Comparison of ENCODE assay signal across 10 mouse cellular contexts in genomic region chr7:74683979-74684378, GRCm38 (mm10).
A peak's percentile ranks its signal among the peaks of the same experiment; 100 is the strongest.
DNase-seq lines count a peak whose midpoint lies in the region; ATAC-seq lines count a peak whose summit lies in the region.
"Had no signal": no experiment of that assay in that cellular context is flagged by ENCODE, and none has a peak within 500 bp of the region (broad histone marks: within the 10 kb centered on the region; RNA-seq: fewer than 3 reads in every experiment).

No protein-coding gene starts in this region.

- peak; percentile 30 for DNase-seq in gastrocnemius, adult 18-20 months (ENCODE audit: low spot score)
- DNase-seq in gastrocnemius, postnatal 36 days, result no peak
- DNase-seq in ovary, adult 18-20 months (ENCODE audit: low spot score), result peak; percentile 2
- no peak for DNase-seq in ovary, postnatal 36 days (ENCODE audit: low spot score)
- DNase-seq in kidney, postnatal 14 days, result peak; percentile 2
- DNase-seq in embryo, embryonic 10 days (ENCODE audit: low spot score), result no peak
- DNase-seq in left cerebral cortex, postnatal 25 days (ENCODE audit: low spot score in 2 of 2), result no peak
- DNase-seq: B cell, adult 2 months; thymus, adult 18-20 months had no signal

- intact Hi-C loops in gastrocnemius, postnatal 36 days (cut with DNase I), result no loop called here
- intact Hi-C loops in left cerebral cortex, postnatal 25 days (cut with DNase I), result no loop called here

- ATAC-seq in neutrophil, adult 5-6 weeks (ENCODE audit: extremely low read depth, insufficient number of reproducible peaks, low FRiP score, poor library complexity, severe bottlenecking), result peak; percentile 46; the same call in 1 of the 2 replicates

Comparison
In these comparisons a context has a peak if more than half of its experiments do, and no peak if none do; other contexts are left out.
1. DNase-seq: peak in gastrocnemius, adult 18-20 months (single experiment), ovary, adult 18-20 months (single experiment) and kidney, postnatal 14 days (single experiment); none in gastrocnemius, postnatal 36 days (0 of 2), ovary, postnatal 36 days (single experiment), embryo, embryonic 10 days (single experiment) and left cerebral cortex, postnatal 25 days (0 of 2).